Mouse (Mus musculus) bone marrow macrophage, adult 2 months (primary cell): ENCODE measurements around the gene Elp6.

Experiments
- CTCF ChIP-seq: IDR thresholded peaks from 2 replicates; pipeline ENCODE4 v1.5.1; 2012; ENCODE audit warnings: low read depth, mild to moderate bottlenecking, low read length, moderate library complexity
- POLR2A ChIP-seq: IDR thresholded peaks from 2 replicates; pipeline ENCODE4 v1.6.1; 2012; ENCODE audit warnings: mild to moderate bottlenecking, low read depth, low read length, borderline replicate concordance

GRCm38 (mm10) chr9:110358341-110358740 lies 53.4 kb downstream of the Elp6 start:
- no peak for TF ChIP-seq CTCF
- TF ChIP-seq POLR2A, result no peak
